Mouse (Mus musculus) stomach, embryonic 14.5 days (tissue): ENCODE results near the gene Rhoj. TPM values are rescaled to one million over a fixed set of nuclear protein-coding genes. Genes with fewer than 3 reads are reported as not detected.

Experiments
- ATAC-seq: fragments of 200-750 bp; cut with Nextera tagmentation; 2 replicates; pipeline ENCODE4 v1.8.0; 2017; ENCODE audit warnings: low read depth, moderate TSS enrichment; ENCODE audit not compliant: insufficient number of reproducible peaks, insufficient read depth, low FRiP score
- H3K27ac ChIP-seq: fragments of 300-500 bp; sonication (generic); 2 replicates; pipeline ENCODE4 v1.5.1; 2014; ENCODE audit warnings: mild to moderate bottlenecking, low read length, moderate library complexity, mixed read lengths
- H3K27me3 ChIP-seq: fragments of 300-500 bp; sonication (generic); 2 replicates; pipeline ENCODE4 v1.6.1; 2014; ENCODE audit warnings: low read length, control low read depth, mixed read lengths; ENCODE audit not compliant: control insufficient read depth, insufficient read depth
- H3K36me3 ChIP-seq: fragments of 300-500 bp; sonication (generic); 2 replicates; pipeline ENCODE4 v1.6.1; 2014; ENCODE audit warnings: mild to moderate bottlenecking, control low read depth, low read length, moderate library complexity, mixed read lengths; ENCODE audit not compliant: control insufficient read depth, insufficient read depth
- H3K4me1 ChIP-seq: fragments of 300-500 bp; sonication (generic); 2 replicates; pipeline ENCODE4 v1.6.1; 2014; ENCODE audit warnings: low read length, control low read depth, mixed read lengths; ENCODE audit not compliant: control insufficient read depth, insufficient read depth
- H3K4me2 ChIP-seq: fragments of 300-500 bp; sonication (generic); replicated peaks from 2 replicates; pipeline ENCODE4 v1.6.1; 2014; ENCODE audit warnings: low read depth, low read length, control low read depth
- H3K4me3 ChIP-seq: fragments of 300-500 bp; sonication (generic); 2 replicates; pipeline ENCODE4 v1.5.1; 2014; ENCODE audit warnings: low read depth, low read length, control low read depth
- H3K9ac ChIP-seq: fragments of 300-500 bp; sonication (generic); replicated peaks from 2 replicates; pipeline ENCODE4 v1.6.1; 2014; ENCODE audit warnings: low read depth, mild to moderate bottlenecking, control low read depth, low read length, moderate library complexity, mixed read lengths
- H3K9me3 ChIP-seq: fragments of 300-500 bp; sonication (generic); 2 replicates; pipeline ENCODE4 v1.6.1; 2016; ENCODE audit warnings: low read depth, low read length, control low read depth; ENCODE audit not compliant: control insufficient read depth
- WGBS: fragments of 180-500 bp; shearing (Covaris S2); extraction: QIAGEN DNeasy Blood & Tissue Kit; methylation state at CpG from one replicate; pipeline ENCODE4 v1.1.7; 2014; 5-methylcytosine and 5-hydroxymethylcytosine counted together
- polyA plus RNA-seq: library from polyadenylated mRNA; unstranded; fragments of >200 nt; fragmentation: Nextera tagmentation; extraction: Ambion mirVana; gene quantifications from 2 replicates; pipeline ENCODE4 v1.2.1, GENCODE M21; 2014

Rhoj gene
- polyA plus RNA-seq, 1 experiment from 2014 or later = 78.7 TPM

DNA sequence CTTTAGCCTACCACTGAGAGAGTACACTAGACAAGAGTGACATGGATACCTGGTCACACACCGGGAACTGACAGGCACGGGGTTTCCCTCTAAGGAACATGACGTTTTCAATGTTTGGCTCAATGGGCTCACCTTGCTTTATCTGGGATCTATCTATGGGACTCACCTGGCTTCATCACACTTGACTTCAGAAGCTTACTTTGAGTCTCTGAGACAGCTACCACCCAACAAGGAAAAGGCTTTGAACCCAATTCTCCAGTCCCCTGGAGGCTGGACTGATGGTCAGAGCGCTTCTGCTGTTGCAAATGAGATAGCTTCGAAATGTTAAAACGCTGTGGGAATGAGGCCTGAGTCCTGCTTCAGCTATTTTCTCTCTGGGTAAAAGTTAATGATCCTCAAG, 59.2 kb downstream of the Rhoj start:
- H3K4me1 ChIP-seq = no peaks in the 10 kb centered on the region
- no peak overlapping the region for H3K4me3 ChIP-seq
- H3K9me3 ChIP-seq = no peaks in the 10 kb centered on the region
- ATAC-seq = no peak
- WGBS = 91% methylated on average over 6 of the region's 6 CpGs
- H3K4me2 ChIP-seq = no peak overlapping the region
- no peaks in the 10 kb centered on the region for H3K36me3 ChIP-seq
- H3K9ac ChIP-seq = no peak overlapping the region
- H3K27me3 ChIP-seq = no peaks in the 10 kb centered on the region
- no peak overlapping the region for H3K27ac ChIP-seq

GRCm38 (mm10) chr12:75368527-75368926, 60.4 kb downstream of the Rhoj start:
- Histone ChIP-seq H3K9me3 (no peaks in the 10 kb centered on the region), H3K4me2 (no peak overlapping the region), H3K27ac (no peak overlapping the region), H3K4me3 (no peak overlapping the region), H3K4me1 (no peaks in the 10 kb centered on the region), H3K36me3 (no peaks in the 10 kb centered on the region), H3K27me3 (no peaks in the 10 kb centered on the region), H3K9ac (no peak overlapping the region)
- ATAC-seq = no peak
- WGBS = 89% methylated on average over 5 of the region's 5 CpGs

- WGBS = 52% methylated on average over 2 of the region's 2 CpGs
- ATAC-seq = no peak
- H3K27ac ChIP-seq = no peak overlapping the region
These were observed 61.3 kb downstream of the Rhoj start for GRCm38 (mm10) chr12:75369418-75369851.

DNA sequence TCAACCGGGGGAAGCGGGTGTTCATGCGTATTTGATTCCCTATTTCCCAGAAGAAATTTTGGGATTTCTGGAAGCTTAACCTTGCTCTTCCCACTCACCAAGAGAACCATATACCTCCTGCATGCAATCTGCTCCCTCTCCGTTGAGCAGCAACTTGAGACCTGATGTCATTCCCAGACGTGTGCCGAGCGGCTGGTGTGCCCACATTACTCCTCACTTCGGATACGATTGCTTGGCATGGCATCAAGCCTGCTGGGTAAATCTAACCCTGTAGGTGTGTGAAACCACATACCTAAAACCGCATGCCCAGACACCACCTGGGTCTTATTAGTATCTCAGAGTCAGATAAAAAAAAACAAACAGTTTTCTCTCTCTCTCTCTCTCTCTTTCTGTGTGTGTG, 66.3 kb downstream of the Rhoj start:
- no peak overlapping the region for H3K4me2 ChIP-seq
- H3K27me3 ChIP-seq = no peaks in the 10 kb centered on the region
- peaks cover 3% of the 10 kb centered on the region; the same call in 1 of the 2 replicates for H3K36me3 ChIP-seq
- no peaks in the 10 kb centered on the region for H3K9me3 ChIP-seq
- no peaks in the 10 kb centered on the region for H3K4me1 ChIP-seq
- no peak overlapping the region for H3K27ac ChIP-seq
- no peak overlapping the region for H3K9ac ChIP-seq
- whole genome bisulfite sequencing = 93% methylated on average over 10 of the region's 10 CpGs
- ATAC-seq = no peak
- H3K4me3 ChIP-seq = no peak overlapping the region

More at GRCm38 (mm10) chr12:75369418-75369851, 61.3 kb downstream of the Rhoj start:
- Histone ChIP-seq H3K27me3 (no peaks in the 10 kb centered on the region), H3K36me3 (no peaks in the 10 kb centered on the region), H3K4me2 (no peak overlapping the region), H3K4me1 (no peaks in the 10 kb centered on the region), H3K9me3 (no peaks in the 10 kb centered on the region), H3K9ac (no peak overlapping the region), H3K4me3 (no peak overlapping the region)

- peaks cover 3% of the 10 kb centered on the region; the same call in 1 of the 2 replicates for H3K36me3 ChIP-seq
- no peak for ATAC-seq
- WGBS = 91% methylated on average over 12 of the region's 12 CpGs
These were observed 66.9 kb downstream of the Rhoj start for GRCm38 (mm10) chr12:75375060-75375459.

DNA sequence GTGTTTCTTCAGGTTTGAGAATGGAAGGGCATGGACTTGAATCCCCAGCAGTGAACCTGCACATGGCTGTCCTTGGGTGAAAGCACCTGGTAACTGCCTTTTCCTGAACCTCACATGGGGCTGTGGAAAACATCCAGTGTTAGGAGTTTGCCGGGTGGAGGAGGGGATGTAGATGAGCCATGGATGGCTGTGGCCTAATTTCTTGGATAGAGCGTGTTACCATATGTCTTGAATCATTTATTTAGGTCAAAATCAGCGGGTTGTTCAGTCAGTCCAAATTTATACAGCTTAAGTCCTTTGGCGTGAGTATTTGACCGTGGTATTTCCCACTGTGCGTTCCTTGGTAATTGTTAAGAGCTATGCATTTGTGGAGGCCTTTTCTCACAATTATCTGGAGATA, 68.0 kb downstream of the Rhoj start:
- Histone ChIP-seq H3K4me3 (no peak overlapping the region), H3K27me3 (no peaks in the 10 kb centered on the region), H3K4me1 (no peaks in the 10 kb centered on the region), H3K9ac (no peak overlapping the region), H3K36me3 (peaks cover 3% of the 10 kb centered on the region; the same call in 1 of the 2 replicates), H3K9me3 (no peaks in the 10 kb centered on the region), H3K4me2 (no peak overlapping the region), H3K27ac (no peak overlapping the region)
- ATAC-seq = no peak; the same call in 1 of the 2 replicates
- 75% methylated on average over 6 of the region's 6 CpGs for WGBS

More at GRCm38 (mm10) chr12:75375060-75375459, 66.9 kb downstream of the Rhoj start:
- no peak overlapping the region for H3K4me3 ChIP-seq
- H3K27ac ChIP-seq = no peak overlapping the region
- no peak overlapping the region for H3K4me2 ChIP-seq
- no peak overlapping the region for H3K9ac ChIP-seq
- H3K4me1 ChIP-seq = no peaks in the 10 kb centered on the region
- no peaks in the 10 kb centered on the region for H3K9me3 ChIP-seq
- H3K27me3 ChIP-seq = no peaks in the 10 kb centered on the region

GRCm38 (mm10) chr12:75386731-75387130, 78.6 kb downstream of the Rhoj start:
- Histone ChIP-seq H3K4me3 (no peak overlapping the region), H3K36me3 (no peaks in the 10 kb centered on the region), H3K9me3 (no peaks in the 10 kb centered on the region), H3K9ac (no peak overlapping the region), H3K27me3 (no peaks in the 10 kb centered on the region), H3K27ac (no peak overlapping the region), H3K4me2 (no peak overlapping the region), H3K4me1 (no peaks in the 10 kb centered on the region)
- no peak for ATAC-seq
- WGBS = 94% methylated on average over 9 of the region's 9 CpGs

DNA sequence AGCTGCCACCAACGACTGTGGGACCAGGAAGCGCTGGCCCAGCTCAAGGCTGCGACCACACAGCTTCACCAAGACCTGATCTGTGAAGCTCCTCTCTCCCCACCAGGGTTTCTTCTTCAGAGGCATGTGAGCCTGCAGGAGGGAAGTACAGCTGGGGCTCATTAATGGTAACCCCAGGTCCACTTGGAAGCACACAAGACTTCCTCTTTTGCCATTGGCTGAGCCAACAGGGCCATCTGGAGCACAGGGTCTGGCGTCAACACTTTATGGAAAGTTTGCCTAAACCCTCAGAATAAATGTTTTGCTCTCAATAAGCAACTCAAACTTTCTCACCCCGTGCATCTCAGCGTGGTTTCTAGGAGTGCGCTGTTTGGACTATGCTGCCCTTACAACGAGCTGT, 79.0 kb downstream of the Rhoj start:
- 83% methylated on average over 8 of the region's 8 CpGs for WGBS
- Histone ChIP-seq H3K4me1 (no peaks in the 10 kb centered on the region), H3K9me3 (no peaks in the 10 kb centered on the region), H3K9ac (no peak overlapping the region), H3K4me2 (no peak overlapping the region), H3K36me3 (no peaks in the 10 kb centered on the region), H3K27ac (no peak overlapping the region), H3K4me3 (no peak overlapping the region), H3K27me3 (no peaks in the 10 kb centered on the region)
- ATAC-seq = no peak

DNA sequence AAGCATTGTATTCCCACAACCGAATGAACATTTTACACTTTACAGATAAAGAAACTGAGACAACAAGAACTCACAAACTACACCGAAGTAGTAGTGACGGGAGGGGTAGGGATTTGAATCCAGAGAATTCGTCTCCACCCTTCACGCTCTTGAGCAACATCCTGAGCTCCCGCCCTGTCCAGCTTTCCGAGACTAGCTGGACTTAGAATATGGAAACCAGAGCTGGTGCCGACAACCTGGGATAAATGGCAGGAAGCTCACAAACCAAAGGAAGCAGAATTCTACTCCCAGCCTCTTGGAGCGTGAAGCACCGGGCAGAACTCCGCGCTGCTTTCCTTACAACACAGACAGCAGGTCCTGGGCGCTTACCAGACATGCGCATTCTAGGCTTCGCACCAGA, 79.7 kb downstream of the Rhoj start:
- Histone ChIP-seq H3K27ac (no peak overlapping the region), H3K4me1 (no peaks in the 10 kb centered on the region), H3K9ac (no peak overlapping the region), H3K9me3 (no peaks in the 10 kb centered on the region), H3K4me2 (no peak overlapping the region), H3K4me3 (no peak overlapping the region), H3K36me3 (no peaks in the 10 kb centered on the region), H3K27me3 (no peaks in the 10 kb centered on the region)
- no peak for ATAC-seq
- 89% methylated on average over 15 of the region's 15 CpGs for WGBS
